Mouse (Mus musculus) cerebellum, adult 9-11 months (tissue): ENCODE data around the gene Aldh1l1.

Experiments
- DNase-seq: peaks from one replicate; pipeline ENCODE4 v3.0.0; 2022

Gene Aldh1l1

DNA sequence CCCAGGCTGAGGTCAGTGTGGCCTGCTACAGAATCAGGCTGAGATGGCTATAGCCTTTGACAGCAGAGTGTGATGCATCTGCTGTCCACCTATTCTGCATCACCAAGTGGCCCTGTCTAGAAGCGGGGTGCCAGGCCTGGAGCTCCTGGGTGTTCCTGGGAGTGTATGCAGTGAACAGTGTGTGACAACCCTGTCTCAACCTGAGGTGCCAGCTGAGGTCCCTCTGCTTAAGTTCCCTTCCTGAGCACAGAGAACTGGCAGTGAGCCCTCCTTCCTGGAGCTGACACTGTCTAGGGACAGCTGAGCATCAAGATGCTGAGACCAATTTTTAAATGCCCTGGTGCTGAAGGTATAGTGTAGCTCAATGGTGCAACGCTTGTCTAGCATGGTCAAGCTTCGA lies 13.5 kb upstream of the Aldh1l1 start:
- DNase-seq: no peak

DNA sequence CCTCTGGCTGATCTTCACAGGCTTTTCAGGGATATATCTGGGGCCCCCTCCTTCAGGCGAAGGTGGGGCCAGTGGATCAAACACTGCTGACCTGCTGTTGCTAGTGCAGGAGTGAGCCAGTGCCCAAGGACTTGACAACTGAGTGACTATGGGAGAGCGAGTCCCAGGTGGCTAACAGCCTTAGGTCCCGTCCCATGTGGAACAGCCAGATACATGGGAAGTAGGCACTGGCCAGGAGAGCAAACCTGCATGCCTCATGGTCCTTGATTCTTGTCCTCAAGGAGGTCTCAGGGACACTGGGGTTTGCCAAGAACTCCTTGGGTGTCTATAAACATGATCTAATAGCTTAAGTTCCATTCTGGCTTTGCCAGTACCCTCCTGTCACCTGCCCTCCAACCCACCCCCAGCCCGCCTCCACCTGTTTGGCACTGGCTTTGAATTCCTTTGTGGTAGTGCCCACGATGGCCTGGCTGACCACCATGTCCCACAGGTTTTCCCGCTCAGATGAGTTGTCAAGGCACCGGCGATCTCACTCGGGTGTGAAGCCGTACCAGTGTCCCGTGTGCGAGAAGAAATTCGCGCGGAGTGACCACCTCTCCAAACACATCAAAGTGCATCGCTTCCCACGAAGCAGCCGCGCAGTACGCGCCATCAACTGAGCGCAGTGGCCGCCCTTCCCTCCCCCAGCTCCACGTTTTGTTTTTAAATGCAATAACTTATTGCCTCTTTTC lies 12.4 kb upstream of the Aldh1l1 start:
- no peak for DNase-seq

GRCm38 (mm10) chr6:90474361-90474750 lies 11.9 kb upstream of the Aldh1l1 start:
- DNase-seq: no peak

DNA sequence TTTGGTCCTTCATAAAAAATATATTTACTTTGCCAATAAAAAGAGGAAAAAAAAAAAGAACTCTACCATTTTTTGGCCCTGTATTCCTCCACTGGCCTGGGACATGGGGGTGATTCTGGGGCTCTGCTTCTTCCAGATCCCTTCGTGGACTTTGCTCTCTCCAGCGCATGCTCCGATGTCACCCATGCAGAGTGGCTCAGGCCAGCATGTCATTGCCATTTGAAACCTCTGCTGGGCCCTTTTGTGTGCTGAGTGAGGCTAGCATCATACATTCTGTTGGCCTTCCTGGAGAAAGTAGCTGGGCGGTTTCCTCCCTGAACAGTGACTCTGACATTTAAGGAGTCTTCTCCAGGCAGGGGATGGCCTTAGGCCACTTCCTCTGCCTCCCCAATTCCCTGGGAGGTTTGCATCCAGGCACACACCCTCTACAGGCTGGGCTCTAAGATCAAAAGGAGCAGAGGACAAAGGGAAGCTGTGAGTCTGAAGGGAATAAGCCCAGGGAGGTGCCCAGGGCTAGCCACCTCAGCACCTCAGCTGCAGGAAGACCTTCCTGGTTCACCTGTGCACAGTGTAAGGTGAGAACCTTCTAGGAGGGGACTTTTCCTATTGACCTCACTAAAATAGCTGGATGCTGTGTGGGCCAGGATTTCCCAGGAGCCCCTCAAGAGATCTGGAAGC lies 10.9 kb upstream of the Aldh1l1 start:
- no peak for DNase-seq

DNA sequence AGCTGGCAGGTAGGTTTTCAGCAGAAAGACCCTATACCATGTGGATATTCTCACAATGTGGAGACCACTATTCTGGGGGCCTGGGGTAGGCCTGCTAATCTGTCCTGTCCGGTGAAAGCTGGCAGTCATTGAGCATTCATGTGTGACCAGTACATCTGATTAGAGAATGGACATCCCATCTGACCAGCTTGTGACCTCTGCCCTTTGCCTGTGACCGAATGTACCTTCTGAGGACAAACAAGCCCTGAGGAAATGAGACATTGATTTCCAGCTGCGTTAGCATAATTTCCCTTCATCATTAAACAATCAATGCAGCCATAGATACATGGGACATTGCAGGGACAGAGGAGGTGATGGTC lies 10.4 kb upstream of the Aldh1l1 start:
- no peak for DNase-seq

GRCm38 (mm10) chr6:90476941-90477518 lies 9.2 kb upstream of the Aldh1l1 start:
- DNase-seq: peak; percentile 63

DNA sequence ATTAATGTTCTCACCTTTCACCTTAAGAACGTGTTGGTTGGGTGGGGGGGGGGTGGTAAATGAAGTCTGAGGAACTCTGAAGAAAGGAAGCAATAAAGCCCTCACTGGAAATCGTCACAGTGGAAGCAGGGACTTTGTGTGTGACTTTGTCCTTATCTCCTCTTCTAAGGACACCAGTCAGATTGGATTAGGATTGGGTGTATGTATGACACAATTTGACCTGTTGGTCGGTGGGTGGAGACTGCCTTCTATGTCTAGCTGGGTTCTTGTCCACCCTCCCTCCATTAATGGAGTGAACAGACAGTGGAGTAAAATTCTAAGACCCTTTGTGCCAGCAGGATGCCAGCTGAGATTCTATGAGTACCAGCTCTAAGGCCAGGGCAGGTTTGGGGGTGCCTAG lies 2.0 kb upstream of the Aldh1l1 start:
- DNase-seq: no peak

DNA sequence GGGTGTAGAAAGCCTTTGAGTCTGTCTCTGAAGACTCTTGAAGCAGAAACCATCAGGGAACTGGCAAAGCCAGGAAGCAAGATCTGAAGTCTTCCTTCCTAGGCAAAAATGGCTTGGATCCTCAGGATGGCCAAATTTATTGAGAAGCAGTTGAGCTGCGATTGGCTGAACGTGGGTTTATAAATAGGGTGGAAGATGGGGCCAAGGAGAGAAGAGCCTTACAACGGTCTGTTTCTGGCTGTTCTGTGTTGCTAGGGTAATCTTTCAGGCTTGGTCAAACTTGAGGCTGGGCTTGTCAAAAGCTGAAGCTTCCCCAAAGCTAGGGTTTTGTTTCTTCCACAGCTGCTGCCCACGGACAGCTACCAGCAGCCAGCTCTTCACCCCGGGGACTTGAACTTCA lies 1.4 kb upstream of the Aldh1l1 start:
- DNase-seq: peak; percentile 21

DNA sequence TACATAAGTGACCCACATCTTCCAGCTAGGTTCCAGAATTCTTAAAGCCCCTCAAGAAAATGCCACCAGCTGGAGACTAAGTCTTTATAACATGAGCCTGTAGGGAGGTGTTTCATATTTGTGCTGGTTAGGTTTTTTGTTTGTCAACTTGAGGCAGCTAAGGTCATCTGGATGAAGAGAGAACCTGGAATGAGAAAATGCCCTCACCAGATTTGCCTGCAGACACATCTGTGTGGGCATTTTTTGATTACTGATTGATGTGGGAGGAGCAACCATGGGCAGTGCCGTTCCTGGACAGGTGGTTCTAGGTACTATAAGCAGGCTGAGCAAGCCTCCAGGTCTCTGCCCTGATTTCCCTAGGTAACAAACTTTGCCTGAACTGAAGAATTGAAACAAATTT lies 1.3 kb downstream of the Aldh1l1 start:
- DNase-seq: no peak

DNA sequence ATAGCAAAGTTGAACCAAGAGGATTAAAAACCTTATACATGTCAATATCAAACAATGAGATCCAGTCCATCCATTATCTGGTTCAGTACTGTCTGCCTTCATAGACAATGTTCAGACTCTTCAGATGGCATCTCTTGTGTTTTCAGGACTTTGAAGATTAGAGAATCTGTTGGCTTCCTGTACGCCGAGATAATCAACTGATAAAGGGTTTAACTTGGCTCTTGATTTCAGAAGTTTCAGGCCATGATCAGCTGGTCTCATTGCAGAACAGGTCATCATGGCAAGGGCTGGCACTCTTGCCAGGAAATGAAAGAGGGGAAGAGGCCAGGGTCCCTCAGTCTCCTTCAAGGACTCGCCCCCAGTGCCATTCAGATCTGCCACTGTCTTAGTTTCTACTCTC lies 3.3 kb downstream of the Aldh1l1 start:
- DNase-seq: no peak

GRCm38 (mm10) chr6:90490976-90491375 lies 4.7 kb downstream of the Aldh1l1 start:
- DNase-seq: peak; percentile 42

- no peak for DNase-seq
Measured at GRCm38 (mm10) chr6:90491956-90492744, 5.9 kb downstream of the Aldh1l1 start.

DNA sequence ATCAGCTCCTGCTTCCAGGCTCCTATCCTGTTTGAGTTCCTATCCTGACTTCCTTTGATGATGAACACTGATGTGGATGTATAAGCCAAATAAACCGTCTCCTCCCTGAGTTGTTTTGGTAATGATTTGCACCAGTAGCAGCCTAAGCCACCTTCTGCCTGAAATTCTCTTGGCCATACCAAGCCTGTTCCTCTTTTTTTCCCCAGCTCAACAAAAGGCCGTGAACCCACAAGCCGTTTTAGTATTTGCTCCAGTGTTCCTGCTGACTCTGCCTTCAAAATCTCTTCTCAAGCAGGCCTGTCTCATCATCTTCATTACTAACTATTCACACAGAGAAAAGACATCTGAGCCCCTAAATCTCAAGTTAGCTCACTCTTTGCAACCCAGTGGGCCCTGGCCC lies 7.9 kb downstream of the Aldh1l1 start:
- DNase-seq: no peak

GRCm38 (mm10) chr6:90494566-90494965 lies 8.3 kb downstream of the Aldh1l1 start:
- no peak for DNase-seq

GRCm38 (mm10) chr6:90495282-90495912 lies 9.2 kb downstream of the Aldh1l1 start:
- no peak for DNase-seq

GRCm38 (mm10) chr6:90496217-90496616 lies 10.0 kb downstream of the Aldh1l1 start:
- no peak for DNase-seq

- no peak for DNase-seq
Measured at GRCm38 (mm10) chr6:90499509-90499908, 13.3 kb downstream of the Aldh1l1 start.

GRCm38 (mm10) chr6:90501222-90501940 lies 15.2 kb downstream of the Aldh1l1 start:
- DNase-seq: peak; percentile 50

GRCm38 (mm10) chr6:90505906-90506305 lies 19.7 kb downstream of the Aldh1l1 start:
- no peak for DNase-seq

DNA sequence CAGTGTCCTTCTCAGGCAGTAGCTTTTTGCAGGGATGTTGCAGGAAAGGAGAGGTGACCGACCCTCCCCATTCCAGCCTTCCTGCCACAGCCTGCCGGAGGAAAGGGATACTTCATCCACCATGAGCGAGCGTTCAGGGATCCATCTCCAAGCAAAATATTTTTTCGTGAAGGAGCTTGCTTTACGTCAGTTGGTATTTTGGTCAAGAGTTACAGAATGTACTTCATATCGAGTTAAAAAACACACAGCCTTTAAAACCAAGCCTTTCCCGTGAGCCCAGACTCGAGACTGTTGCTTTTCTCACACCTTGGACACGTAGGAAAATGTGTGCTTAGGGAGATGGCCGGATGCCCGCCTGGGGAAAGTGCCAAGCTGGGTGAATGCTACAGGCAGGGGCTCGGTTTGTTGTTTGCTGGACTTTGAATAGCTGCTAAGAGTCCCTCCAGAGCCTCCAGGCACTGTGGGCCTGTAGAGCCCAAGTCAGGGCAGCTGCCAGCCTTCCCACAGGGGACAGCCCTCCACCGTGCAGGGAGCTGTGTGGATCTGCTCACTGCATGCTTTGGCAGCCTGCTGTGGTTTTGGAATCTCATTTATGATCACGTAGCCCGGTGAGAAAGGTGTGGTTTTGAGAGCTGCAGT lies 20.6 kb downstream of the Aldh1l1 start:
- DNase-seq: peak; percentile 87

GRCm38 (mm10) chr6:90507443-90507842 lies 21.2 kb downstream of the Aldh1l1 start:
- no peak for DNase-seq

DNA sequence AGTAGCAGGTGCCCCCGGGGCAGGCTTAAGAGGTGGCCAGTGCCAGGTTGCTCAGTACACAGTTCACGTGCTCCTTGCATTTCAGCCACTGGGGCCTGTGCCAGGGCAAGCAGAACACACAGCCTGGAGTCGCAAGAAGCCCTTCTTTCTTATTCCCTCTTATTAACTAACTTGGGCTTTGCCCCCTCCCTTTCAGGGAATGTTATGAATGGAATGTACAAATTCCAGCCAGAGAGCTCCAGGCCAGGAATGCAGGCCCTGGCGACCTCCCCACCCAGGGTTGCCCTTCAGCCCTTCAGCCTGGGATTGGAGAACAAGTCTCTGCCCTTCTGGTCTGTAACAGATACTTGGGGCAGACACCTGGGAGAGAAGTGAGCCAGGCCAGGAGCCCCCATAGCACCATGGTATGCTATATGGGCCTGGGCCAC lies 22.0 kb downstream of the Aldh1l1 start:
- DNase-seq: peak; percentile 53
